Comparison of ENCODE assay signal across 26 mouse cellular contexts in genomic region chr5:127368191-127368590, GRCm38 (mm10).
A peak's percentile ranks its signal among the peaks of the same experiment; 100 is the strongest.
DNase-seq lines count a peak whose midpoint lies in the region; ATAC-seq and TF ChIP-seq lines count a peak whose summit lies in the region.
"Had no signal": no experiment of that assay in that cellular context is flagged by ENCODE, and none has a peak within 500 bp of the region (broad histone marks: within the 10 kb centered on the region; RNA-seq: fewer than 3 reads in every experiment).

No protein-coding gene starts in this region.

- no peak overlapping the region for H3K4me2 ChIP-seq in kidney, postnatal 0 days (ENCODE audit: low read length)
- H3K4me2 ChIP-seq in lung, postnatal 0 days (replicated peaks; ENCODE audit: low read depth, low read length), result no peak overlapping the region
- H3K4me2 ChIP-seq in midbrain, embryonic 13.5 days (replicated peaks), result no peak overlapping the region
- H3K4me2 ChIP-seq: heart, embryonic 12.5 days; heart, embryonic 15.5 days; hindbrain, embryonic 14.5 days had no signal

- H3K27ac ChIP-seq in kidney, postnatal 0 days, result no peak overlapping the region
- H3K27ac ChIP-seq in kidney, adult 2 months (ENCODE audit: insufficient read depth, low read depth, low read length), result no peak overlapping the region
- H3K27ac ChIP-seq in lung, postnatal 0 days (ENCODE audit: low read length), result no peak overlapping the region
- H3K27ac ChIP-seq in midbrain, embryonic 13.5 days, result no peak overlapping the region
- H3K27ac ChIP-seq: gastrocnemius, adult 2 months; heart, embryonic 15.5 days; hindbrain, embryonic 14.5 days; hindbrain, postnatal 0 days had no signal

- H3K27me3 ChIP-seq in kidney, postnatal 0 days (ENCODE audit: insufficient read depth, low read length), result no peaks in the 10 kb centered on the region
- H3K27me3 ChIP-seq in kidney, adult 2 months (replicated peaks; ENCODE audit: control insufficient read depth, insufficient read depth, low read length), result no peaks in the 10 kb centered on the region
- no peaks in the 10 kb centered on the region for H3K27me3 ChIP-seq in lung, postnatal 0 days (replicated peaks; ENCODE audit: insufficient read depth, low read length)
- H3K27me3 ChIP-seq in midbrain, embryonic 13.5 days, result no peaks in the 10 kb centered on the region
- H3K27me3 ChIP-seq: heart, embryonic 12.5 days; heart, embryonic 15.5 days had no signal

- DNase-seq in kidney, postnatal 0 days (ENCODE audit: low spot score), result peak; percentile 3
- no peak for DNase-seq in kidney, adult 2 months
- peak; percentile 21 for DNase-seq in lung, postnatal 0 days (ENCODE audit: low spot score)
- no peak for DNase-seq in lung, postnatal 25 days (ENCODE audit: low spot score)
- peak; percentile 15 for DNase-seq in lung, postnatal 14 days
- DNase-seq in skeletal muscle tissue, adult 2 months (ENCODE audit: low read depth, low spot score), result peak; percentile 11
- no peak for DNase-seq in gastrocnemius, postnatal 36 days
- DNase-seq: adrenal gland, adult 8-10 months; cerebellum, adult 11 months; cerebellum, adult 2 months; cerebellum, adult 9-11 months; cerebellum, postnatal 25 days; forebrain, postnatal 0 days; gastrocnemius, adult 2 months; gastrocnemius, postnatal 14 days; heart, adult 18-20 months; heart, postnatal 10 days; heart, postnatal 4 days had no signal

- no peak overlapping the region for H3K4me3 ChIP-seq in kidney, postnatal 0 days (replicated peaks; ENCODE audit: low read depth, low read length)
- H3K4me3 ChIP-seq in kidney, adult 2 months (ENCODE audit: insufficient read depth, low read depth, low read length), result no peak overlapping the region
- H3K4me3 ChIP-seq in lung, postnatal 0 days (ENCODE audit: low read depth, low read length), result no peak overlapping the region
- H3K4me3 ChIP-seq in midbrain, embryonic 13.5 days (replicated peaks), result no peak overlapping the region
- H3K4me3 ChIP-seq: gastrocnemius, adult 2 months; heart, embryonic 12.5 days; heart, embryonic 15.5 days had no signal

- no peak for TF ChIP-seq POLR2A in kidney, adult 2 months (IDR thresholded peaks at IDR 0.05; ENCODE audit: low read depth, low read length)

- intact Hi-C loops in gastrocnemius, postnatal 36 days (cut with DNase I), result no loop called here

- TF ChIP-seq EP300 in lung, postnatal 0 days (IDR thresholded peaks at IDR 0.05), result no peak

- no peaks in the 10 kb centered on the region for H3K9me3 ChIP-seq in kidney, postnatal 0 days (replicated peaks; ENCODE audit: low read length)
- no peaks in the 10 kb centered on the region for H3K9me3 ChIP-seq in lung, postnatal 0 days (ENCODE audit: low read length)
- peaks cover 4% of the 10 kb centered on the region; the same call in 1 of the 2 replicates for H3K9me3 ChIP-seq in midbrain, embryonic 13.5 days
- H3K9me3 ChIP-seq: heart, embryonic 12.5 days; heart, embryonic 15.5 days had no signal

- H3K4me1 ChIP-seq in kidney, postnatal 0 days (replicated peaks; ENCODE audit: insufficient read depth, low read length), result no peaks in the 10 kb centered on the region
- no peaks in the 10 kb centered on the region for H3K4me1 ChIP-seq in kidney, adult 2 months (ENCODE audit: control insufficient read depth, insufficient read depth, low read length)
- no peaks in the 10 kb centered on the region for H3K4me1 ChIP-seq in lung, postnatal 0 days (ENCODE audit: insufficient read depth, low read depth, low read length)
- H3K4me1 ChIP-seq in midbrain, embryonic 13.5 days (replicated peaks), result peaks cover 14% of the 10 kb centered on the region
- H3K4me1 ChIP-seq: heart, embryonic 12.5 days had no signal

- no peaks in the 10 kb centered on the region for H3K36me3 ChIP-seq in kidney, postnatal 0 days (ENCODE audit: insufficient read depth, low read length)
- H3K36me3 ChIP-seq in kidney, adult 2 months (ENCODE audit: control insufficient read depth, insufficient read depth, low read length), result no peaks in the 10 kb centered on the region
- no peaks in the 10 kb centered on the region for H3K36me3 ChIP-seq in lung, postnatal 0 days (ENCODE audit: insufficient read depth, low read length)
- H3K36me3 ChIP-seq in midbrain, embryonic 13.5 days, result no peaks in the 10 kb centered on the region
- H3K36me3 ChIP-seq: heart, embryonic 12.5 days; heart, embryonic 15.5 days had no signal

- no peak for TF ChIP-seq CTCF in kidney, postnatal 0 days (IDR thresholded peaks at IDR 0.05; ENCODE audit: low read depth)
- no peak for TF ChIP-seq CTCF in kidney, adult 2 months (conservative IDR thresholded peaks at IDR 0.05; ENCODE audit: insufficient read depth, insufficient read length, low read depth, low read length)
- TF ChIP-seq CTCF in lung, postnatal 0 days (IDR thresholded peaks at IDR 0.05), result no peak

- no peak for ATAC-seq in kidney, postnatal 0 days (replicated peaks; ENCODE audit: low FRiP score, low read depth)
- ATAC-seq in lung, postnatal 0 days, result no peak
- ATAC-seq in midbrain, embryonic 13.5 days, result no peak
- ATAC-seq: activated CD4-positive, CD25-positive, alpha-beta regulatory T cell, adult 4 months; CD4-positive, CD25-positive, alpha-beta regulatory T cell, adult 4 months; forebrain, embryonic 14.5 days; forebrain, postnatal 0 days; hindbrain, postnatal 0 days had no signal

- WGBS in kidney, postnatal 0 days, result 67% methylated on average over 3 of the region's 3 CpGs
- 81% methylated on average over 3 of the region's 3 CpGs for WGBS in kidney, adult 2 months
- 58% methylated on average over 3 of the region's 3 CpGs for WGBS in lung, postnatal 0 days
- WGBS in midbrain, embryonic 13.5 days, result 98% methylated on average over 3 of the region's 3 CpGs

- H3K9ac ChIP-seq in kidney, postnatal 0 days (ENCODE audit: low read depth, low read length), result no peak overlapping the region
- no peak overlapping the region for H3K9ac ChIP-seq in lung, postnatal 0 days (replicated peaks; ENCODE audit: low read depth)
- H3K9ac ChIP-seq in midbrain, embryonic 13.5 days (replicated peaks), result no peak overlapping the region
- H3K9ac ChIP-seq: forebrain, postnatal 0 days; heart, embryonic 12.5 days; heart, embryonic 15.5 days; hindbrain, embryonic 14.5 days had no signal

Comparison
In these comparisons a context has a peak if more than half of its experiments do, and no peak if none do; other contexts are left out.
1. DNase-seq: peak in kidney, postnatal 0 days (single experiment), lung, postnatal 0 days (single experiment), lung, postnatal 14 days (single experiment) and skeletal muscle tissue, adult 2 months (single experiment); none in kidney, adult 2 months (single experiment), lung, postnatal 25 days (single experiment) and gastrocnemius, postnatal 36 days (0 of 2).